Mouse (Mus musculus) forebrain, embryonic 14.5 days (tissue): ENCODE measurements around the gene Prkaca. TPM values are rescaled to one million over a fixed set of nuclear protein-coding genes. Genes with fewer than 3 reads are reported as not detected.

Experiments
- ATAC-seq: fragments of 200-750 bp; cut with Nextera tagmentation; 2 replicates; pipeline ENCODE4 v1.8.0; 2017; ENCODE audit warnings: mild to moderate bottlenecking, moderate library complexity
- DNase-seq: peaks from one replicate; pipeline ENCODE4 v3.0.0-alpha.2; 2015; ENCODE audit warnings: low spot score
- H3K27ac ChIP-seq: fragments of 300-500 bp; sonication (generic); 2 replicates; pipeline ENCODE4 v1.5.1; 2014; ENCODE audit warnings: low read depth, mild to moderate bottlenecking, control low read depth, low read length, moderate library complexity
- H3K27me3 ChIP-seq: fragments of 300-500 bp; sonication (generic); replicated peaks from 2 replicates; pipeline ENCODE4 v1.6.1; 2014; ENCODE audit warnings: low read length, control low read depth, mixed read lengths; ENCODE audit not compliant: control insufficient read depth, insufficient read depth
- H3K36me3 ChIP-seq: fragments of 300-500 bp; sonication (generic); 2 replicates; pipeline ENCODE4 v1.6.1; 2014; ENCODE audit warnings: low read length, control low read depth; ENCODE audit not compliant: control insufficient read depth, insufficient read depth
- H3K4me1 ChIP-seq: fragments of 300-500 bp; sonication (generic); 2 replicates; pipeline ENCODE4 v1.6.1; 2014; ENCODE audit warnings: antibody characterized with exemption, low read length, control low read depth; ENCODE audit not compliant: control insufficient read depth, insufficient read depth
- H3K4me2 ChIP-seq: fragments of 300-500 bp; sonication (generic); 2 replicates; pipeline ENCODE4 v1.6.1; 2014; ENCODE audit warnings: mild to moderate bottlenecking, control low read depth, low read length
- H3K4me3 ChIP-seq: fragments of 300-500 bp; sonication (generic); 2 replicates; pipeline ENCODE4 v1.5.1; 2014; ENCODE audit warnings: low read depth, low read length, control low read depth
- H3K9ac ChIP-seq: fragments of 300-500 bp; sonication (generic); 2 replicates; pipeline ENCODE4 v1.6.1; 2014; ENCODE audit warnings: mild to moderate bottlenecking, low read length, control low read depth, moderate library complexity
- H3K9me3 ChIP-seq: fragments of 300-500 bp; sonication (generic); replicated peaks from 2 replicates; pipeline ENCODE4 v1.6.1; 2016; ENCODE audit warnings: low read length, control low read depth, mixed read lengths; ENCODE audit not compliant: control insufficient read depth
- WGBS: fragments of 180-500 bp; shearing (Covaris S2); extraction: QIAGEN DNeasy Blood & Tissue Kit; methylation state at CpG from one replicate; pipeline ENCODE4 v1.1.7; 2014; 5-methylcytosine and 5-hydroxymethylcytosine counted together
- polyA plus RNA-seq: library from polyadenylated mRNA; unstranded; fragments of >200 nt; fragmentation: Nextera tagmentation; extraction: Ambion mirVana; gene quantifications from 2 replicates; pipeline ENCODE4 v1.2.1, GENCODE M21; 2014

The Prkaca gene
- 117 and 132 TPM in 2 replicates for polyA plus RNA-seq

- Histone ChIP-seq H3K9me3 (no peaks in the 10 kb centered on the region), H3K27ac (peak within 1 kb of the TSS; percentile 77), H3K9ac (peak within 1 kb of the TSS; percentile 93), H3K4me1 (peaks cover 15% of the 10 kb centered on the region), H3K27me3 (no peaks in the 10 kb centered on the region), H3K36me3 (peaks cover 12% of the 10 kb centered on the region; the same call in 1 of the 2 replicates), H3K4me2 (peak within 1 kb of the TSS; percentile 92), H3K4me3 (peak within 1 kb of the TSS; percentile 97)
- DNase-seq, result peak; percentile 99
- WGBS, result under 1% methylated on average over 77 of the region's 94 CpGs
- peak; percentile 100 for ATAC-seq
Observed at GRCm38 (mm10) chr8:83972150-83973120, at the start of gene Prkaca. Prkaca (plus strand) TSS chr8:83972993.

- Histone ChIP-seq H3K4me1 (no peaks in the 10 kb centered on the region), H3K36me3 (peaks cover 89% of the 10 kb centered on the region), H3K4me3 (no peak overlapping the region), H3K27me3 (no peaks in the 10 kb centered on the region), H3K27ac (no peak overlapping the region), H3K9ac (no peak overlapping the region), H3K4me2 (no peak overlapping the region), H3K9me3 (no peaks in the 10 kb centered on the region)
- ATAC-seq (no peak), DNase-seq (no peak)
- 89% methylated on average over 5 of the region's 5 CpGs for WGBS
Observed at GRCm38 (mm10) chr8:83924585-83924984, 48.2 kb upstream of the Prkaca start.

GRCm38 (mm10) chr8:83926266-83926665, 46.5 kb upstream of the Prkaca start:
- no peak overlapping the region for H3K4me3 ChIP-seq
- no peak overlapping the region for H3K4me2 ChIP-seq
- no peak overlapping the region for H3K27ac ChIP-seq
- H3K9me3 ChIP-seq, result no peaks in the 10 kb centered on the region
- 86% methylated on average over 7 of the region's 7 CpGs for WGBS
- peaks cover 91% of the 10 kb centered on the region for H3K36me3 ChIP-seq
- H3K4me1 ChIP-seq, result no peaks in the 10 kb centered on the region
- DNase-seq, result no peak
- no peaks in the 10 kb centered on the region for H3K27me3 ChIP-seq
- no peak for ATAC-seq
- no peak overlapping the region for H3K9ac ChIP-seq

GRCm38 (mm10) chr8:83934222-83934621, 38.6 kb upstream of the Prkaca start:
- H3K4me2 ChIP-seq, result no peak overlapping the region
- no peaks in the 10 kb centered on the region for H3K4me1 ChIP-seq
- no peaks in the 10 kb centered on the region for H3K9me3 ChIP-seq
- H3K27me3 ChIP-seq, result no peaks in the 10 kb centered on the region
- no peak for DNase-seq
- no peak for ATAC-seq
- peaks cover 100% of the 10 kb centered on the region for H3K36me3 ChIP-seq
- H3K9ac ChIP-seq, result no peak overlapping the region
- H3K4me3 ChIP-seq, result no peak overlapping the region
- H3K27ac ChIP-seq, result no peak overlapping the region
- WGBS, result 78% methylated on average over 5 of the region's 5 CpGs

GRCm38 (mm10) chr8:83934994-83935393, 37.8 kb upstream of the Prkaca start:
- Histone ChIP-seq H3K4me1 (no peaks in the 10 kb centered on the region), H3K9me3 (no peaks in the 10 kb centered on the region), H3K27me3 (no peaks in the 10 kb centered on the region), H3K27ac (no peak overlapping the region), H3K4me3 (no peak overlapping the region), H3K4me2 (no peak overlapping the region), H3K9ac (no peak overlapping the region), H3K36me3 (peaks cover 100% of the 10 kb centered on the region)
- DNase-seq (no peak), ATAC-seq (no peak)
- WGBS, result 82% methylated on average over 2 of the region's 2 CpGs

- H3K36me3 ChIP-seq, result peaks cover 100% of the 10 kb centered on the region
- H3K27me3 ChIP-seq, result no peaks in the 10 kb centered on the region
- WGBS, result 91% methylated on average over 8 of the region's 8 CpGs
- H3K4me3 ChIP-seq, result no peak overlapping the region
- DNase-seq, result no peak
- no peak for ATAC-seq
- H3K4me2 ChIP-seq, result no peak overlapping the region
- no peak overlapping the region for H3K9ac ChIP-seq
- H3K4me1 ChIP-seq, result no peaks in the 10 kb centered on the region
- H3K9me3 ChIP-seq, result no peaks in the 10 kb centered on the region
- no peak overlapping the region for H3K27ac ChIP-seq
Observed at GRCm38 (mm10) chr8:83935435-83935834, 37.4 kb upstream of the Prkaca start.

- Histone ChIP-seq H3K27me3 (no peaks in the 10 kb centered on the region), H3K4me2 (no peak overlapping the region), H3K9me3 (no peaks in the 10 kb centered on the region), H3K4me3 (no peak overlapping the region), H3K27ac (no peak overlapping the region), H3K9ac (no peak overlapping the region), H3K36me3 (peaks cover 78% of the 10 kb centered on the region), H3K4me1 (no peaks in the 10 kb centered on the region)
- DNase-seq (no peak), ATAC-seq (no peak)
- WGBS, result 89% methylated on average over 7 of the region's 7 CpGs
Observed at GRCm38 (mm10) chr8:83937645-83938044, 35.1 kb upstream of the Prkaca start.

GRCm38 (mm10) chr8:83938330-83938729, 34.5 kb upstream of the Prkaca start:
- Histone ChIP-seq H3K4me3 (no peak overlapping the region), H3K9ac (no peak overlapping the region), H3K27ac (no peak overlapping the region), H3K9me3 (no peaks in the 10 kb centered on the region), H3K4me2 (no peak overlapping the region), H3K27me3 (no peaks in the 10 kb centered on the region), H3K4me1 (no peaks in the 10 kb centered on the region), H3K36me3 (peaks cover 71% of the 10 kb centered on the region)
- DNase-seq (no peak), ATAC-seq (no peak)
- WGBS, result 94% methylated on average over 15 of the region's 15 CpGs

GRCm38 (mm10) chr8:83941066-83941677, 31.6 kb upstream of the Prkaca start:
- peaks cover 42% of the 10 kb centered on the region for H3K36me3 ChIP-seq
- ATAC-seq, result no peak
- no peak overlapping the region for H3K27ac ChIP-seq
- H3K9ac ChIP-seq, result no peak overlapping the region
- DNase-seq, result no peak
- H3K9me3 ChIP-seq, result no peaks in the 10 kb centered on the region
- H3K4me2 ChIP-seq, result no peak overlapping the region
- no peak overlapping the region for H3K4me3 ChIP-seq
- H3K27me3 ChIP-seq, result no peaks in the 10 kb centered on the region
- no peaks in the 10 kb centered on the region for H3K4me1 ChIP-seq
- 82% methylated on average over 6 of the region's 6 CpGs for WGBS
